Mouse (Mus musculus): Measurements from ENCODE around the gene 9130008F23Rik.

The 9130008F23Rik gene

DNA sequence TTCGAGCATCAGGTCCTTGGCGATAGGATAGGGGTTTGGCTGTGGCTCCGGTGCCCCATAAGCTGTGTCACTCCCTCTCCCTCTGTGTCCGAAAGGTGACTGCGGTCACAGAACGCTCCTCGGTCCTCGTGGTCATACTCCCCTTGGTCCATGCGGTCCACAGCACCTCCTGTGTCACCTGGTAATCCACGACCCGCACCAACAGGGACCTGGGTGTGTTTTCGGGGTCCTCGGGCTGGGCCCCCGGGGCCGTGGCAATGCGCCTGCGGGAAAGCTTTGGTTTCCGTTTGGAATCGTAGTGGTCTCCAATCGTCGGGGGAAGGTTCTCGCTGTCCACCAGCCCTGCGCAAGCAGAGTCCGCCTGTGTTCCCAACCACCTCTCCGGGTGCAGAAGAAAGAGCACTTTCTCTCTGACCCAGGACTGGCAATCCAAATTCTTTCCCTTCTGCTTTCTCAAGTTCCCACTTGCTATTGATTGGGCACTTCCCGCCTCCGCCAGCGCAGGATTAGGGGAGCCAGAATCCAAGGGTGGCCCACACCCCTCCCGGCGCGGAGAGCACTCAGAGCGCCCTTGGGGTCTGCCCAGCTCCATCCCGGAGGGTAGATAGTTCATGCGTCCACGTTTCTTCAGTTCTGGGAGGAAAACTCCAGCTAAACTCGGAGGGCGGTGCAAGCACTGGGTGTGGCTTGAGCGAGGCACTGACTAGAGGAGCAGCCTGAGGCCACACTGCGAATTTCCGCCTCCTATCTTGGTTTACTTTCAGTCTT is at the start of gene 9130008F23Rik:
TSS of gene 9130008F23Rik (minus strand) at position 636 of the 768 bp plus-strand sequence.
- DNase-seq, result peak; percentile 54

GRCm38 (mm10) chr17:40915499-40915898 is 35.1 kb upstream of the 9130008F23Rik start:
- no peak for DNase-seq

GRCm38 (mm10) chr17:40914250-40914649 is 33.9 kb upstream of the 9130008F23Rik start, which contains the start of gene Glyatl3:
Gene Glyatl3, minus strand, starts transcription at chr17:40914350.
- DNase-seq, result no peak

- peak; percentile 8 for DNase-seq
Measured at GRCm38 (mm10) chr17:40904721-40905154, 24.4 kb upstream of the 9130008F23Rik start.

DNA sequence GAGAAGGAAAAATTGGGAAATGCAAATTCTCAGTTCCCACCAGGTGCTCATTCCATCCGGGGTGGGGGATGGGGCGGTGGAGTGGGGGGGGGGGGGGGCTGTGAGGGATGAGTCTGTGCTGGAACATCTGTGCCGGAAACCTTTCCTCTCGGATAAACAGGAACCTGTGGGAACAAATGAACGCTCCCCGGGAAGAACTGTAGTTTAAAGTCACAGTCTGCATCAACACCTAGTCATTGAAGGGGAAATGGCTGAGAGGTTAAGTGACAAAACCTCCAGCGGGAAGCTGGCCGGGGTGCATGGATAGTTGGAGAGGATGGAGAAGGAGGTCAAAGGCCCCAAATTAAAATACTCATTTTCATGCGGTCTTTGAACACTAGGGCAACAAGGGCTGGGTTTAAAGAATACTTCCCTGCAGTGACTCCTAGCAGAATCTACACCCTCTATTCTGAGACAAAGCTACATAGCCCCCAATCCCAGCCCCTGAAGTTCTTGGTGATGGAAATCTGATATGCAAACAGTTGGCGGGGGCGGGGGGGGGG is 23.8 kb upstream of the 9130008F23Rik start:
- DNase-seq, result peak; percentile 7

DNA sequence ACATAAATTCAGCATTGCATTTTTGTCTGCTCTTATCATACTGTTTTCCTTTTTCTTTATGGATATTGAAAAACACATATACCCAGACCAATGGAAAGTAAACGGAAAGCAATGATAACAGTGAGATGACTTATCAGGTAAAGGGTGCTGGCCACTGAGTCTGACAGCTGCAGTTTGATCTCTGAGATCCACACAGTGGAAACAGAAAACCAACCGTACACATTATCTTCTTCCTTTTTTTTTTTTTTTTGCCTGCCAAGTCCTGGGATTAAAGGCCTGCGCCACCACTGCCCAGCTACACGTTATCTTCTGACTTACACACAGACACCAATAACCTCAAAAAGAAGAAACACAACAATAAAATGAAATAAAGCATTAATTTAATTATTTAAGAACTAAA is 23.0 kb upstream of the 9130008F23Rik start:
- no peak for DNase-seq

DNA sequence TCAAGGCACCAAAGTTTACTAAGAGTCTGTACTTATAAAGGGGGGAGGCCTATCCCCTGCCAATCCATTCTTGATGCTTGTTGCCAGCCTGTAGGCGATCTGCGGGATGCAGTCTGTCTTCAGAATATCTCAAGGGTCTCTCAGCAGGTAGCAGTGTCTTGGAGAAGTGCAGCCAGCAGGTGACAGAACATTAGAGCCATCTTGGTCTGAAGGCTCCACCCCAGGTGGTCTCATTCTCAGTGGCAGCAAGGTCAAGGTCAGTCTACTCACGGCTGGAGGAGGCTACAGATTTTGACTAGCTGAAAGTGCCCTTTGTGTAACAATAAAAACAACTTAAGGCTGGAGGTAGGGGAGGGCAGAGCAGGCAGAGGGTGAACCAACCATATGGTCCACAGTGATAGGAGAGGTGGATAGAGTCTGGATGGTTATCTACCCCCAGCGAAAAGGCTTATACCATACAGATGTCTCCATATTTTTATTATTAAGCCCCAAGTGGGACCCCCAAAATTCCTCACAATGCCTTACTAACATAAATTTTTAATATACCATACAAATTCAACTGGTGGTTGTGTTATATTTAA is 19.5 kb upstream of the 9130008F23Rik start:
- DNase-seq, result no peak

- DNase-seq, result peak; percentile 56
Measured at GRCm38 (mm10) chr17:40896863-40897262, 16.5 kb upstream of the 9130008F23Rik start.

- DNase-seq, result no peak
Measured at GRCm38 (mm10) chr17:40887849-40888536, 7.6 kb upstream of the 9130008F23Rik start.

- no peak for DNase-seq
Measured at GRCm38 (mm10) chr17:40885155-40885554, 4.8 kb upstream of the 9130008F23Rik start.

DNA sequence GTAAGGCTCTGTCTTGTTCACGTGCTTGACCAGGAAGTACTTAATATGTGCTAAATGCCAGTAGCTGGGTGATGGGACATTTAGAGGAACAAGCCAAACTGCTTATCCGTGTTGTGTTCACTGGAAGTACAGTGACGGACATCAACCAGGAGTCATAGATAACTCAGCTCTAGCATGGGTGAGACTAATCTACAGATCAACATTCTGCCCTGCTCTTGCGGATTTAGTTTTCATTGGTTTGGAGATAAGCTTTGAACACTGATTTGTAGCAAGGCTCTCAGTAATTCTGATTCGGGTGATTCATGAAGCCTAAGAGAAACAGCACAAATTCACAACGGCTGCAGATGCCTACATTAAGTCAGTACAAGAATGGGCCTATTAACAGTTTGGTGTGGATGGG is 1.8 kb upstream of the 9130008F23Rik start:
- DNase-seq, result no peak

- no peak for DNase-seq
Measured at GRCm38 (mm10) chr17:40879528-40879923, 833 bp downstream of the 9130008F23Rik start.

GRCm38 (mm10) chr17:40877741-40878140 is 2.6 kb downstream of the 9130008F23Rik start:
- DNase-seq, result no peak

DNA sequence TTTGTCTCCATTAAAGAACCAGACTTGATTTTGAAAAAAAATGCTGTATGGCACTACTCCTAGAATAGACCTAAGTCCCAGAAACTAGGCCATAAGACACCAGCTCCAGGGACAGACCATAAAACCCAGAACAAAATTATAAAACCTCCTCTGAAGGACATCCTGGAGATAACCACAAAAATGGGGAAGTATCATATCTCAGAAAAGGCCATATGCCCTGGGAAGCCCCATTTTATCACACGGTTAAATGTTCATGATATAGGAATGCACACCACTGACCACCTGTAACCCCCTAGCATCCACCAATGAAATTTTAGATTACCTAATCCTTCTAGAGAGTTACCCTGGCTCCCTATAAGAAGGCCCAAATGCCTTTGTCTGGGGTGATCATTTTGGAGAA is 4.8 kb downstream of the 9130008F23Rik start:
- no peak for DNase-seq

GRCm38 (mm10) chr17:40874701-40875100 is 5.7 kb downstream of the 9130008F23Rik start:
- no peak for DNase-seq

DNA sequence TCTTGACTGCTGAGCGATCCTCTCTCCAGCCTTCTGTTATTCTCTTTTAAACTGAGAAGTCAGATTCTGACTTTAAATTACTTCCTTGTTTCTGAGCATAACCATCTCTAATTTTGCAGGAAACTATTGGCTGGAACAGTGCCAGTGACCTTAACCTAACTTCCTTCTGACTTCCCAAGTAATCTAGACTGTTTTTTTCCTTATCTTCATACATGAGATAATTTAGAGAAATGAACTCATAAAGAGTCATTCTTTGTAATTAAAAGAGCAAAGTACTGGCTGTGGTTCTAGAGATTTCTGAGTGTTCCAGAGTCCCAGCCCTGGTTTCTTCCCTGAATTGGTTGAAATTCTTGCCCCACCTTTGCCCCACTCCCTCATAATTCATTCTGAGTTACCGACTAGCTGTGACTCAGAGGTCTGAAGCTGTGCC is 6.8 kb downstream of the 9130008F23Rik start:
- no peak for DNase-seq

GRCm38 (mm10) chr17:40872626-40873025 is 7.7 kb downstream of the 9130008F23Rik start:
- DNase-seq, result peak; percentile 57

DNA sequence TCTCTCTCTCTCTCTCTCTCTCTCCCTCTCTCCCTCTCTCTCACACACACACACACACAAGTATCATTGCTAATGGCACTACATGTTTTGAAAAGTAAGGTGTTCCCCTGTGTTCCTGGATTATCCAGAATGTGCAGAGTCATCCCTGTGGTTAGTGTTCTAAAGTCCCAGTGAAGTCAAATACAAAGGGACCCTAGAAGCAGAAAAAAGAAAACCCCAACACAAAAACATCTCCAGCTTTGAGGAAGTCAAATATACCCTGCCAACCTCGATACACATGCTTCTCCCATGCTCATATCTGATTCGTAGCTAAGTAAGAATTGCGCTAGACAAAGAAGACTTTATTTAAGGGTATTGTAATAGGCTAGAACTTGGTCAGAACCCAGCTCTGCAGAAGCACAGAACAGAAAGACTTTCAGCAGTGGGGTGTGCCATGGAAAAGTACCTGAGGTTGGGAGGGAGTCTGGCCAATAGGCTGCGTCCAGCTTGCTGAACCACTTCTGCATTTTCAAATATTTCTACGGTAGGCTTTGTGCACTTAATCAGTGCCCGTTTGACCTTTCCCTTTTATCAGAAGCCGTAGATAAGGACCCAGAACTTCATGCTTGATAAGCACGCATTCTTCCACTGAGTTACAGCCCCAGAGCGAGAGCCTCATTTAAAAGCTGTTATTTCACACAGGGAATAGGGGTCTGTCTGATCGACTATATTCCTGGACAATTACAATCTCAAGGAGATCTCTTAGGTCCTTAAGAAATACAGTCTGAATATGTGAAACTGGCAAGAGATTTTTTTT is 11.2 kb downstream of the 9130008F23Rik start:
- no peak for DNase-seq

- no peak for DNase-seq
Measured at GRCm38 (mm10) chr17:40855065-40855464, 25.3 kb downstream of the 9130008F23Rik start.

DNA sequence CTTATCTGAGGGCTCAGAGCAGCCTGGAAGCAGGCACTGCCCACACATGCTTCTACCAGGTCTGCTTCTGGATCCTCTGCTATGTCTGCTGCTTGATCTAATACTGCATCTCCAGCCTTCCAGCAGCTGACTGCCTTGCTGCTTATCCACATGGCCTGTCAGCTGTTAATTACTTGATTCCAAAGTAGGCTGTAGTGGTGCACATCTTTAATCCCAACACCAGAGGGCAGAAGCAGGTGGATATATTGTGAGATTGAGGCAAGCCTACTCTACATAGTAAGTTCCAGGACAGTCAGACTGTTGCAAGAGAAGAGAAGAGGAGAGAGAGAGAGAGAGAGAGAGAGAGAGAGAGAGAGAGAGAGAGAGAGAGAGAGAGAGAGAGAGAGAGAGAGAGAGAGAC is 43.1 kb downstream of the 9130008F23Rik start:
- DNase-seq, result peak; percentile 63

- no peak for DNase-seq
Measured at GRCm38 (mm10) chr17:40831870-40832269, 48.5 kb downstream of the 9130008F23Rik start.

Measured in retina, postnatal 1 day (tissue).